Mouse (Mus musculus) lung, adult 2 months (tissue): Measurements from ENCODE around the gene Gldc. TPM values are rescaled to one million over a fixed set of nuclear protein-coding genes. Genes with fewer than 3 reads are reported as not detected.
"Not testable (repeated sequence)": the region's sequence is repeated elsewhere in the genome, so short reads cannot be mapped to it uniquely, and the experiment has no call there.

Experiments
- DNase-seq: peaks from one replicate; pipeline ENCODE4 v3.0.0; 2022
- H3K4me1 ChIP-seq: fragments of 200-500 bp; 2 replicates; pipeline ENCODE4 v1.6.1; 2011; ENCODE audit warnings: low read length; ENCODE audit not compliant: control insufficient read depth, insufficient read depth
- H3K4me3 ChIP-seq: fragments of 200-500 bp; replicated peaks from 2 replicates; pipeline ENCODE3; 2011; ENCODE audit warnings: low read depth, mild to moderate bottlenecking, control low read depth, low read length; ENCODE audit errors: extremely low read depth
- CTCF ChIP-seq: fragments of 200-500 bp; IDR thresholded peaks from 2 replicates; pipeline ENCODE4 v1.5.1; 2011; ENCODE audit warnings: mild to moderate bottlenecking, low read length, control low read depth; ENCODE audit not compliant: insufficient read depth
- POLR2A ChIP-seq: fragments of 200-500 bp; IDR thresholded peaks from 2 replicates; pipeline ENCODE4 v1.6.1; 2011; ENCODE audit warnings: low read depth, mild to moderate bottlenecking, control low read depth, low read length, borderline replicate concordance; ENCODE audit errors: extremely low read depth
- WGBS: fragments of 180-500 bp; shearing (Covaris S2); methylation state at CpG from one replicate; pipeline ENCODE4 v1.1.7; 2018; 5-methylcytosine and 5-hydroxymethylcytosine counted together
- polyA plus RNA-seq: library from polyadenylated mRNA; depleted of rRNA; stranded (reverse); fragments of >200 nt; gene quantifications from 2 replicates; pipeline ENCODE4 v1.2.3, GENCODE M21; 2012; rRNA removed

Gldc gene
- polyA plus RNA-seq, result 0.15 TPM in 2 replicates

GRCm38 (mm10) chr19:30174919-30175571, at the start of gene Gldc:
Gldc (minus strand) TSS chr19:30175429.
- 2% methylated on average over 53 of the region's 53 CpGs for WGBS
- H3K4me1 ChIP-seq, result peaks cover 5% of the 10 kb centered on the region
- DNase-seq, result peak; percentile 6
- H3K4me3 ChIP-seq, result no peak within 1 kb of the TSS
- TF ChIP-seq CTCF, result no peak
- no peak for TF ChIP-seq POLR2A

GRCm38 (mm10) chr19:30222593-30222992, 47.4 kb upstream of the Gldc start:
- not testable (repeated sequence) for DNase-seq, H3K4me1 ChIP-seq, H3K4me3 ChIP-seq
- 34% methylated on average over 8 of the region's 8 CpGs for WGBS

GRCm38 (mm10) chr19:30217335-30217734, 42.1 kb upstream of the Gldc start:
- TF ChIP-seq CTCF (peak; percentile 36; the same call in 1 of the 2 replicates), POLR2A (no peak)
- WGBS, result 14% methylated on average over 7 of the region's 7 CpGs
- no peaks in the 10 kb centered on the region for H3K4me1 ChIP-seq
- H3K4me3 ChIP-seq, result no peak overlapping the region
- DNase-seq, result peak; percentile 39

GRCm38 (mm10) chr19:30216186-30216585, 41.0 kb upstream of the Gldc start:
- no peaks in the 10 kb centered on the region for H3K4me1 ChIP-seq
- H3K4me3 ChIP-seq, result no peak overlapping the region
- DNase-seq, result no peak
- TF ChIP-seq CTCF, result no peak
- TF ChIP-seq POLR2A, result no peak
- WGBS, result 67% methylated on average over 4 of the region's 4 CpGs

GRCm38 (mm10) chr19:30215736-30216135, 40.5 kb upstream of the Gldc start:
- not testable (repeated sequence) for H3K4me1 ChIP-seq, H3K4me3 ChIP-seq, DNase-seq
- 62% methylated on average over 2 of the region's 2 CpGs for WGBS

GRCm38 (mm10) chr19:30214026-30214425, 38.8 kb upstream of the Gldc start:
- DNase-seq, result no peak
- TF ChIP-seq CTCF, result no peak
- TF ChIP-seq POLR2A, result no peak
- 38% methylated on average over 2 of the region's 2 CpGs for WGBS
- Histone ChIP-seq H3K4me1 (no peaks in the 10 kb centered on the region), H3K4me3 (no peak overlapping the region)

GRCm38 (mm10) chr19:30209006-30209405, 33.8 kb upstream of the Gldc start:
- H3K4me3 ChIP-seq, H3K4me1 ChIP-seq, DNase-seq: not testable (repeated sequence)
- WGBS, result 78% methylated on average over 8 of the region's 8 CpGs

- WGBS, result 55% methylated on average over 1 of the region's 1 CpGs
- Histone ChIP-seq H3K4me1 (no peaks in the 10 kb centered on the region), H3K4me3 (no peak overlapping the region)
- TF ChIP-seq POLR2A, result no peak
- TF ChIP-seq CTCF, result no peak
- DNase-seq, result no peak
These were observed 31.8 kb upstream of the Gldc start for GRCm38 (mm10) chr19:30206981-30207380.

GRCm38 (mm10) chr19:30205874-30206273, 30.6 kb upstream of the Gldc start:
- 81% methylated on average over 4 of the region's 4 CpGs for WGBS
- Histone ChIP-seq H3K4me1 (no peaks in the 10 kb centered on the region), H3K4me3 (no peak overlapping the region)
- TF ChIP-seq POLR2A, result no peak
- DNase-seq, result no peak

- 18% methylated on average over 12 of the region's 12 CpGs for WGBS
- TF ChIP-seq CTCF (peak; percentile 84), POLR2A (no peak)
These were observed 30.1 kb upstream of the Gldc start for GRCm38 (mm10) chr19:30205159-30205816.

More at GRCm38 (mm10) chr19:30205159-30205816, 30.1 kb upstream of the Gldc start:
- H3K4me1 ChIP-seq, result no peaks in the 10 kb centered on the region
- no peak overlapping the region for H3K4me3 ChIP-seq
- peak; percentile 4 for DNase-seq
